Mouse (Mus musculus) common myeloid progenitor, adult 5-6 weeks (primary cell): ENCODE data around the gene Msx1. TPM values are rescaled to one million over a fixed set of nuclear protein-coding genes. Genes with fewer than 3 reads are reported as not detected.

Source experiments
- ATAC-seq: replicated peaks from 2 replicates; pipeline ENCODE4 v1.8.0; 2016; ENCODE audit warnings: low read depth, mild to moderate bottlenecking, moderate TSS enrichment, inconsistent platforms; ENCODE audit not compliant: poor library complexity, severe bottlenecking
- total RNA-seq: library from RNA; stranded (forward); fragments of 200-1000, 187-1606 nt; gene quantifications from 2 replicates; pipeline ENCODE4 v1.2.3, GENCODE M21; 2017

The Msx1 gene
- total RNA-seq, 1 experiment from 2014 or later: not detected

DNA sequence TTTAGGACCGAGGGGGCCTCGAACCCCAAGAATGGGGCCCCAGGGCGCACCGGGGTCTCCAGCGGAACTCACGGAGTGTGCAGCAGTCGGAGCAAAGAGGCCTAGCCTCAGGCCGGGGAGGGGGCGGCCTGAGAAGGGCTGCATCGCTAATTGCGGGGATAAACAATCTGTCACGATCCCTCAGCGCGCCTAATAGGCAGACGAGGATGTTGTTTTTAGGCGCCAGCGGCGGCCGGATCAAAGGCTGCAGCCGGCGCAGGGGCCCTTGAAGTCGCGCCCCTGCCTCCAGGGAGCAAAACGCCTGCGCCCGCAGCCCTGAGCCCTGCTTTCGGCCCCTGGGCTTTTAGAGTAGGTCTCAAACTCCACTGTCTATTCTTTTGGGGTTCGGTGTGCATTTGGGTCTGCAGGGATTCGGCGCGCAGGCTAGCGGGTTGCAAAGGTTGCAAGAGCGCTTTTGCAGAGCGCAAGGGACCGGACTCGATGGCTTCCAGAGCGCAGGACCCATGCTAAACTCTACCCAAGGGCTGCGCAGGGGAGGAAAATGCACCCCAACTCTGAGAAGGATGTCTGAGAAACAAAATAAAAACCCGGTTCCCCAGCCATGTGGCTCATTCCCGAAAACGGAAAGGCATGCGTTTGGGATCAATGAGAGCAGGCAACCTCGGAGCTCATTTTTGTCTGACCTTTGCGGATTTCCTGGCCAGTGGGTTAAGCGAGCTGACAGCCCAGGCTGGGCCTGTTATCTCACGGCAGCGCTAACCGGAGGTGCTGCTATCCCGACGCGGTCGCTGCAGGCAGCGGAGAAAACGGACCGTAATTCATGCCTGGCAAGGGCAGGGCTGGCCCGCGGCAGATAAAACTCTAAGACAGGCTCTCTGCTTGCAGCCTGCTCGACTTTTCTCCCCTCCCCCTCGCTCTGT, 2.6 kb upstream of the Msx1 start:
- 0 out of 2 replicates have a peak, but pooled peaks have one; percentile 15 for ATAC-seq

DNA sequence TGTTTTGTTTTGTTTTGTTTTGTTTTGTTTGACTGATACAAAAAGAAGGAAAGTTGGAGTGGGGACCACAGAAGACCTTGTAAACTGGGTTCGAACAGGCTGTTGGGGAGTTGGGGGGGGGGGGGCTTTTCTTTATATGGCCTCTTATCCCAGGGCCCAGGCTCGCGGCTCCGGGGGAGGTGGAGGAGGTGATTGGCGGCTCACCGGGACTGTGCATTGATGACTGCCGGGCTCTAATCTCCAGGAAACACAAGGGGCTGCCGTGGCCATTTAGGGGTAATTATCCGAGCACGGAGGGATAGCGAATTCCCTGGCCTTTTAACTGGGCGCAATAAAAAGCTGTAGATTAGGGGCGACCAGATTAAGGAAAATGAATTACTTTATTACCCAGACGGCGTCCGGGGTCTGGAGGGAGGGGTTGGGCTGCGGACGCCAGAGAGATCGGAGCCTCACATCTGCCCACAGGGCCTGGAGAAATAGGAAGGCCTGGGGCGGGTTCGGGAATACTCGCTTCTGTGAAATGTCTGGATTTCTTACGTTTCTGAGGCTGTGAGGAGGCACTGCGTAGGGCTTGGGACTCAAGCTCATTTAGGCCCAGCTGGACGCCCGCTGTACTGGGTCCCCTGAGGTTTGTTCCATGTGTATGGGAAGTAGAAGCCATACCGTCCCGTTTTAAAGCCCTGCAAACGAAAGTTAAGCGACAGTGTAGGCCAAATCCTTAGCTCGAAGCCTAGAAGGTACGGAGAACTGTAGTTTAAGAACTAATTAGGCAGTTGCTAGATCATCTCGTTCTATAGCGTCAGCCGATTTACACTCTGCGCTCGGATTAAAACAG, 1.4 kb upstream of the Msx1 start:
- no peak for ATAC-seq

DNA sequence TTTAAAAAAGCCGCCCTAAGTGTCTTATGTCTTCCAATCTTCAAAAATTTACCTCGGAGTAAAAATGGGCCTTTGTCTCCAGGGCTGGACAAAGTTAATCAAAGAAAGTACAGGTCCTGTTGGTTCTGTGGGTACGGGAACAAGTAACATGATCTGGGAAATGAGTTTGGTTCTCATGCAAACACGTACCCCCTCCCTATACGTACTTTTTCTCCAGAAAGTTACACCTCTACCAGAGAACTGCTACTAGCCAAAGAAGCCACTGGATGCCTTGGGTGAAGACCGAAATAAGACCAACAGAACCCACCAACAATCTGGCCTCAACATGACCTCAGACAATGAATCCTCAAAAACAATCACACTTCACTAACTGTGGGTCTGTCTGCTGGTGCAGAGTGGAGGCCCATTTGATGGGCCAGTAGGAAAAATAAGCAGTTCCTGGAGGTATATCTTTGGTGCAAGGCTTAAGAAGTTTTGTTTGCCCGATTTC, 773 bp upstream of the Msx1 start:
- ATAC-seq: no peak

DNA sequence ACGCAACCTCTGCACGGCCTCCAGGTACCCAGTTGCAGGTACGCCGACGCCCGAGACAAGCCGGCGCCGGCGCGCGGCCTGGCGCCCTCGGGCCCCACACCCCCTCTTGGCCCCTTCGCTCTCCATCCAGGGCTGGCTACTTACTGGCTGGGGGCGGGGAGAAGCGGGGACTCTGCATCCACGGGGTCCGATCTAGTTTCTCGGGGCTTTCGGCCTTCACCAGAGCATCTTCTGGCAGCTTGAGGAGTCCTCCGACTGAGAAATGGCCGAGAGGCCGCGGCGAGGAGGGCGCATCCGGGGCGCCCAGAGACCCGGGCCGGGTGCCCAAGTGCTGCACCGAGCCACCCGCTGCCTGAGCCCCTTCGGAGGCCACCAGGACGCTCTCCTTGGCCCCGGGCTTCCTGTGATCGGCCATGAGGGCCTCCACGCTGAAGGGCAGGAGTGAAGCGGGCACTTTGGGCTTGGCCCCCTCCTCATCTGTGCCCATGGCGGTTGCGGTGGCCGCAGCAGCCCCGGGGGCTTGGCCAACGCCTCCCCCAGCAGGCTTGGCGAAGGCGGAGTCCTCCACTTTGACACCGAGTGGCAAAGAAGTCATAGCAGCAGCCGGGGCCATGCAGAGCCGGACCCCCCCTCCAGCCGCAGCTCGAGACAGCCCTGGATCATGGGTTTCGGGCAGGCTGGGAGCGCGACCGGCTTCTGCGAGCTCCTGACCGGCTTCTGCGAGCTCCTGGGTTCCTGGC, 492 bp downstream of the Msx1 start:
- no peak for ATAC-seq

DNA sequence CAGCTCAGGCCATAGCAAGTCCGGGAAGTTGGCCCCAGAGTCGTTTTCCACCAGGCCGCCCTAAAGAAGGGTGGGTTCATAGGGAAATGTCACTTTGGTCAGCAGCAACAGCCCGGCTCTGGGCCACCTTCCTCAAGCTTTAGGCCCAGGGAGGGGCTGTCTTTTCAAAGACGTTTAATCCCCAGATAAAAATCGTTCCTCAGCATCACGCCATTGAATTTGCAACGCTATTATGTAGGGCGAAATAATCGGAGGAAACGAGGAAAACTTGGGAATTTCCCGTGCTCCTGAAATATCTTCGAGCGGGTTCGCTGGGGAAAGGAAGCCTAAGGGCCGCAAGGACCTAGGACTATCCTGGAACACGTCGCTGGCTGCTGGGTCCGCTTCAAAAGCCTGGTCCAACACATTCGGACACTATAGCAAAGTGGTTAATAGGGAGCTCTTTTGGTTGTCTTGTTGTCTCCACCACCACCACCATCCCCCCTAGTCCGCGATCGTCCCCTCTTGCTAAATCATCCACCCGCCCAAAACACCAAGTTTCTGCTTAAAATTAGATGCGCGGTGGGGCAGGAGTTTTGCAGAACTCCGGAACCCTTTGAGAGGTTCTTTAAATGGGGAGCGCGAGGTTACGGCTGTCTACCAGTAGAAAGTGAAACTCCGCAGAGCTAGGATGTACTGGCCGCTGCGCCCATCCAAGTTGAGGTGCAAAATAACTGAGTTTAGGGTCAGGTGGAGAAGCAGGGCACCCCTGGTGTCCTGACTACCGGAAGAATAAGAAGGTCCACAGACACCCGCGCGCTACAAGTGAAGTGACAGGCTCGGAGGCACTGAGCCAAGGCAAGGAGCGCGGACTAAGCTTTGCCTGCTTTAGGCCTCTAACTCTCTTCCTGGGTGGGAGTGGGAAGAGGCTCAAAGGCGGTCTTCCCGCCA, 1.3 kb downstream of the Msx1 start:
- ATAC-seq: peak; percentile 37

DNA sequence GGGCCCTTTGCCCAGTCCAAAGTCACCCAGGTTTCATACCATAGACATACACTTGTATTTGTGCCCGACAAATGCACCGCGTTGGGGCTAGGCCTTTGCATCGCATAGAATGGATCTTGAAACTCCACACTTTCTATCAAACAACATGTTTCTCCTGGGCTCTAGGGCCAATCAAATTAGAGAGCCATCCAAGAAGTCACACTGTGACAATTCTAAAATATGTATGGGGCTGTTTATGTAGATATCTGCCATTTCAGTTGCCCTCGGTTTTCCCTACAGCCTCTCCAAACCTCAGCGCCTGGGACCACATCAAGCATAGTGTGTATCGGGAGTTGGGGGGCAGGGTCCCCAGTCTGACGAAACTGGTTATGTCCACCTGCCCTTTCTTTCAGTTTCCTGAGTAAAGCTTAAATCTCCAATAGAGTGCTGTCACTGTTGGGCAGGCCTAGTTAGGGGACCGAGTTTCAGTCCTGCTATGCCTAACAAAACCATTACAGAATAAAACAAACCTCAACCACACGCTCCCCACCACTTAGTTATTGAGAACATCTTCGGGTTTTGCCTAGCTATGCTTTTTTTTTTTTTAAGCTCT, 2.2 kb downstream of the Msx1 start:
- ATAC-seq: no peak

DNA sequence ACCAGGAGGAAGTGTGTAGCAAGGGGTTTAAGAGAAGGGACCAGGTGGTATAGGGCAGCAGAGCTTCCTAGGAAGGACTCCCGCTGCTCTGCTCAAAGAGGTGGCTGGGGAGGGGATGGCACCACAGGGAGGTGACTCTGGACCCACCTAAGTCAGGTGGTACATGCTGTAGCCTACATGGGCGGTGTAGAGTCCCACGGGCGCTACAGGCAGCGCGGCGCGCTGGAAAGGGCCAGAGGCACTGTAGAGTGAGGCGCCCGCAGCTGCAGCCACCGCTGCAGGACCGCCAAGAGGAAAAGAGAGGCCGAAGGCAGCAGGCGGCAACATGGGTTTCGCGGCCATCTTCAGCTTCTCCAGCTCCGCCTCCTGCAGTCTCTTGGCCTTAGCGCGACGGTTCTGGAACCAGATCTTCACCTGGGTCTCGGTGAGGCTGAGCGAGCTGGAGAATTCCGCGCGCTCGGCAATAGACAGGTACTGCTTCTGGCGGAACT, 3.2 kb downstream of the Msx1 start:
- ATAC-seq: no peak

DNA sequence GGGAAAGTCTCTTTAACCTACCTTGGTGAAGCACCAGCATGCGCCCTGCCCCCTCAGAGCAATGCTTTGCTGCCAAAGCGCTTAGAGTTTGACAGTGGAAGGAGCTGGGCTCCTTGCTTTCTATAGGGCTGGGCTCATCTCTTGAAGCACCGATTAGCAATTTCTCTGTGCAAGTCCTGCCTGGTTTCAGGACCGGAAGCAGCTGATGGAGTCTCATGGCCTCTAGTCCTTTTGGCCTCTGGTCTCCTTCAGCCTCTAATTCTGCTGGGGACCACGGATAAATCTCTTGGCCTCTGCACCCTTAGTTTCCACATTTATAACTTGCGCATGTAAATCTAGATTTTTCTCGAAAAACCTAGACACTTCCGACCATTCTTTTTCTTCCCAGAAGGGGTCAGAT, 3.7 kb downstream of the Msx1 start:
- no peak for ATAC-seq

DNA sequence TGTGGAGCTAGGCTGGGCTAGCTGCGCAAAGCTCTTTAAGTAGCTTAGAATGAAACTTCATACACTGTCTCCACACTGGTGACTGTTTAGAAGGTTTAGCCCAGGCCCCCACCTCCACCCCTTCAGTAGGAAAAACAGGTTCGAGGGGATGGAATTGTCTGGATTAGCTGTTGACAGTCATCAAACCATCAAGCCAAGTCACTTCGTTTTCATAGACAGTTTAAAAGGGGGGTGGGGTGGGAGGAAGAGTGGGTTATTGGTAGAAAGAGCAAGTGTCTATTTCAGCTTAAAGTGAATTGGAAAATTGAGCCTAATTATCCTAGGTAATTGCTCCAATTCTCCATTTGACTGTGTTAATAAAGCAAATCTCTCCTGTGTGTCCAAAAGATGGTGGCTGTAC, 4.4 kb downstream of the Msx1 start:
- ATAC-seq: no peak

DNA sequence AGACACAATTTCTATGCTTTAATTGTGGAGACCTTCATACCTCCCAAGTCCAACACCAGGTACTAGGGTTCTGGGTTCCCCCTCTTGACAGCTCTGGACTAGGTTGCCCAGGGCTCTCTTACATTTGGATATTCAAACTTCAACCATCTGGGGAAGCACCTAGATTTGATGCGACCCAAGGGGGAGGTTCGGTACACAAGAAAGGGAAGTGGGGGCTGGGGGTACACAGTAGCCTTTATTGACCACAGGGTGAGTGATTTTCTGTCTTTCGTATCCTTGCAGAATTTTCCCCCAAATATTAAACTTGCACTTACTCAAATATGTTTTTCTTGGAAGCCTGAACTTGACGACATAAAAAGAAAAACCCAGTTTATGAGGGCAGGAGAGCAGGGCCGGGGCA, 4.8 kb downstream of the Msx1 start:
- ATAC-seq: no peak

DNA sequence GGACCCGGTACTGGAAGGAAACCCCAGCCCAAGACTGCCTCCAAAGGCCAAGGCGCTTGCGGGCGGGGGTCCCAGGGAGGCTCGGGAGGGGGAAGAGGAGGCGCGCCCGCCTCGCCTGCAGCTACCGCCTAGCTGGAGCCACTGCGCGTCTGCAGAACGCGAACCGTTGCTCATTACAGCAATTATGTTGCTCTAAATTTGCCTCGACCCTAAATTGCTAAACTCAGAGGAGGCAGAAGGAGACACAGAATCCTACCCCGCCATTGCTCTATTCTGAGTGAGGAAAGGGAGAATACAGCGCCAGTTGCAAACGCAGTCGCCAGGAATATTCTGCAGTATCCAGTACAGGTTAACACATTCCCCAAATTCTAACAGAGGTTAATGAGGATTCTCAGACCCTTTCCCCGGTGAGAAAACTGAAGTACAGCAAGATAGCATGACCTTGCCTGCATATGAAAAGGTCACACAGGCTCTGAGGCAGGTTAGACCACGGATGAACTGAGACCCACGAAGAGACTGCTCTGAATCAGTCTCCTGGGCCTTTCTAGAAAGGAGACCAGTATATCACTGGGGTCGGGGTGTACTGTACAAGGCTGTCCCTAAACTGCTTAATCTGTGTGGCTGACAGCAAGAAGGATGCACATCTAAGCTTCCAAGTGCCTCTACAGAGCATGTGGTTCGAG, 5.7 kb downstream of the Msx1 start:
- no peak for ATAC-seq

DNA sequence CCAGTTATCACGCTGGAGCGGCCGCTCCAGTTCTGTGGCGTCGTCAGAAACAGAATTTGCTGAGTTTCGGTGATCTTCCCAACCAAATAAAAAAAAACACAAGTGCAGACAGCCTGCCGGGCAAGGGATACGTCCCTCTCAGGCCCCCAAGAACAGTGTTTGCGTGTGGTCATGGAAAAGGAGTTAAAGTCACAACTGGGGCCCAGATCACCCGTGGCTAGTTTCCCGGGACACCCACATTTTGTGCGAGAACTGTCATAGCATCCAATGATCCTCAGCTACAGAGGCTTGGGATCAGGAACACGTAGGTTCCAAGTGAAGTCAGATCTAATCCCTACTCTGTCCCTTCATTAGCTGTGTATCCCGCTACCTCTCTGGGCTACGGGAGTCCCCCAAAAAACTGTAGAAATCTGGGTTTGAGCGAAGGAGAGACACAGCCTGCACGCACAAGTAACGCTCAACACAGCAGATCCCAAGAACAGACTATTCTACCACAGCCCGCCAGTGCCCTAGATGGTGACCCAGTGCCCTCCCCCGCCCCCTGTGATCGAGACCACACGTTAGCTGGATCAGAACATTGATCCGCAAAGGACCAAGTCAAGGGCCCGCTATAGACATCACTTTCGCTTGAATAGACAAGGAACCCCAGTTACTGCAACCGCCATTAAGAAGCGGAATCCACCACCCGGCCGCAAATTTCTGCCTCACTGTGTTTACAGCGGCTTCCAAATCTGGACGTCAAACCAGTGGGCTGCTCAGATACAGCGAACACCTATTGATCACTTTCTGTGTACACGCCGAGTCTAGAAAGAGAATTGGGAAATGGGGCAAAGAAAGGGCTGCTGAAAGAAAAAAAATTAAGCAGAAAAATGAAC, 6.5 kb downstream of the Msx1 start:
- ATAC-seq: no peak

DNA sequence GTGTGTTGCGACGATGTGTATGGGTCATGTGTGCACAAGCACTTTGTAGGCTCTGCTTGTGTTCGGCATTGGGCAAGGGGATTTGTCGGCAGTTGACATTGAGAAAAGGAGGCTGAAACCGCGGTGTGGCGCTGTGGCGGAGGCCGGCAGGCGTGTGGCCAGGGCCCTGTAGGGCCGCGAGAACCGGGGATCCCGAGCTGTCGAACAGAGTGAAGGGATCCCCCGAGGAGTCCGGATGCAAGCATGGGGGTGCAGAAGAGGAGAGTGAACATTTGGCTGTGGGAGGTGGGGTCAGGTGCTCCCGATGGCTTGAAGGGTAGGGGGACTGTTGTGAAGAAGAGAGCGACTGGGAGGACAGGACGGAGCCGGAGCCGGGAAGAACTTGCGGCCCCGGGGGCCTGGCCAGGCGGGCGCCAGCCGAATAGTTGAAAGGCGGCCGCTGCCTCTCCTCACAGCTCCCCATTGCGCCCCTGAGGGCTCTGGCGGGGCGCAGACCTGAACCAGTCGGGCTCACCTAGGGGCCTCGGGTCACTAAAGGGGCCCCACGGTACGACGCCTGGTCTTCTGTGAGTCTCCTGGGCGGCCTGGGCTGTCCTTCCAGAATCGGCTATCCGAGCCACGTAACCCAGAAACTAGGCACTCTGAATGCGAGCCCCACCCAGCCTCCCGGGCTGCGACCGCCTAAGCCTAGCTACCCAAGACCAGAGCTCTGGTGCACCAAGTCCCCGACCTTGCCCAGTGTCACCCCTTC, 7.3 kb downstream of the Msx1 start:
- 0 out of 2 replicates have a peak, but pooled peaks have one; percentile 37 for ATAC-seq

DNA sequence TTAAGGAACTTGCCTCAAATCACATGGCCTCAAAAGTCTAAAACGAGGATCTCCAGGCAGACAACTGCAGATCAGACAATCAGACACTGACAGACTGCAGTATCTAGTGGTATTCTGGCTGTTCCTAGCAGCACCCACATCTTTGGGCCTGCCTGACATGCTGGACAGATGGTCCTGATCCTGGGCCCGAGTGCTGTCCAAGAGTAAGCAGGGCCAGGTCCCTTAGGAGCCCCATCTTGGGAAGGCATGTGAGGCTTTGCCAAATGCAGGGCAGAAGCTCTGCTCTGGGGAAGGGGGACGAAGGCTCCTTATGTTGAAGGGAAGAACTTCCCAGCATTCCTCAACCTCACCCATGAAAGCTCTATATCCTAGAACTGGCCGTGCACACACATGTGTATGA, 8.5 kb downstream of the Msx1 start:
- ATAC-seq: no peak

DNA sequence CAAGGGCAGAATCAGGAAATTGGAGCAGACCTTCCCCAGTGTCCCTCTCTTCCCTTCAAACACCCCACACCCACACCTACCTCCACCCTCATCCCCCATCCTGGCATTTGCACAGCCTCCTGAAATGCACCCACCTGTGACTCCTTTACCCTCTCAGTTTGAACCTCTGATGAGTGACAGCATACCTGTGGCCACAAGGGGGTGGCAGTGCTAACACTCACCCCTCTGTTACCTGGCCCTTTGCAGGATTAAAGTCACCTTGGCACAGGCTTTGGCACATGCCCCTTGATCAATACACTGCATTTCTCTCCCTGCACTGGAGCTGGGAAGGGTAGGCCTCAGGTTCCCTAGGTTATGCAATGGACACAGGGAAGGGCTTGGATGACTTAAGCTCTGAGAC, 10.2 kb downstream of the Msx1 start:
- ATAC-seq: no peak

DNA sequence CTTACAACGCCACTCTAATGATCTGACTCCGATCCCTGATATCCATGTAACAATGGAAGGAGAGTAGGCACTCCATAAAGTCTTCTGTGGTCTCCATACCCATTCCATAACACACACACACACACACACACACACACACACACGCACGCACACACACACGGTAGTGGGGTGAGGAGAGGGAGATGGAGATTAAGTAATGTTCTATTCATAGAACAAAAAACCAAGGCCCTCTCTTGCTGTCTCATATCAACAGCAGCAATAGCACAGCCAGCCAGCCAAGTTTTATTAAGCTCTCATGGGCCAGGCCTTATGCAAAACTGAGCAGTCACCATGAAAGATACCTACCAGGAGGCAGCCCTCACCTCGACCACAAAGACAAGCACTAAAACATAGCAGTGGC, 19.1 kb downstream of the Msx1 start:
- ATAC-seq: no peak
